Mouse (Mus musculus) brain, embryonic 14.5 days (tissue): ENCODE measurements at regions not wholly inside any gene's neighbourhood (a gene's known extent, or its start where the extent isn't known, plus 50 kb on each side); places are given as distances from the start of the nearest gene placed in this dataset.

Source experiments
- CTCF ChIP-seq: fragments of 200-500 bp; IDR thresholded peaks from 2 replicates; pipeline ENCODE4 v1.5.1; 2012; ENCODE audit warnings: inconsistent platforms, mild to moderate bottlenecking, moderate library complexity, borderline replicate concordance; ENCODE audit not compliant: insufficient read depth, insufficient read length; ENCODE audit errors: extremely low read depth
- POLR2A ChIP-seq: fragments of 200-500 bp; IDR thresholded peaks from 2 replicates; pipeline ENCODE4 v1.6.1; 2012; ENCODE audit warnings: mild to moderate bottlenecking, inconsistent platforms, borderline replicate concordance; ENCODE audit not compliant: poor library complexity, insufficient read depth, insufficient read length, severe bottlenecking; ENCODE audit errors: extremely low read depth

DNA sequence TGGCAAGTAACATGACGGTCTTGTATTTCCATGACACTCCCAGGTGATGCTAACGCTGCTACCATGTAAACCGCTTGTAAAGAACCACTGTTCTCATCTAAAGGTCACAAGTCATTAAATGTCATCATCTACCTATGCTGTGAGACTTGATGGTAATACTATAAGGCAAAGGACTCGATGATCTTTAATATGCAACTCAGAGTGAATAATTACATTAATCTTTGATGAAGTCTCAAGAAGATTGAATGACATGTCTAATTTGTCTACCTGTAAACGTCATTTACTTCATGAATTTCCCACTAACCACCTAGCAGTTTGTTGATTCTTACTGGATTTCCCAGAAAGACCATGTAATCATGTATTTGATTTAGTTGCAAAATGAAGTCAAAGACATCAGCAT lies 143.5 kb upstream of the Cblb start:
- TF ChIP-seq CTCF (no peak), POLR2A (no peak)
